Mouse (Mus musculus) hematopoietic multipotent progenitor cell, adult 10-12 weeks (in vitro differentiated cells): ENCODE data around the gene Fcgr3. TPM values are rescaled to one million over a fixed set of nuclear protein-coding genes. Genes with fewer than 3 reads are reported as not detected.

ENCODE experiments used
- polyA plus RNA-seq: library from polyadenylated mRNA; stranded (reverse); fragments of >175 nt; gene quantifications from 2 replicates; pipeline ENCODE4 v1.2.3, GENCODE M21; 2012; ENCODE audit warnings: low replicate concordance

The Fcgr3 gene
- polyA plus RNA-seq: 7.1 and 11.2 TPM in 2 replicates

DNA sequence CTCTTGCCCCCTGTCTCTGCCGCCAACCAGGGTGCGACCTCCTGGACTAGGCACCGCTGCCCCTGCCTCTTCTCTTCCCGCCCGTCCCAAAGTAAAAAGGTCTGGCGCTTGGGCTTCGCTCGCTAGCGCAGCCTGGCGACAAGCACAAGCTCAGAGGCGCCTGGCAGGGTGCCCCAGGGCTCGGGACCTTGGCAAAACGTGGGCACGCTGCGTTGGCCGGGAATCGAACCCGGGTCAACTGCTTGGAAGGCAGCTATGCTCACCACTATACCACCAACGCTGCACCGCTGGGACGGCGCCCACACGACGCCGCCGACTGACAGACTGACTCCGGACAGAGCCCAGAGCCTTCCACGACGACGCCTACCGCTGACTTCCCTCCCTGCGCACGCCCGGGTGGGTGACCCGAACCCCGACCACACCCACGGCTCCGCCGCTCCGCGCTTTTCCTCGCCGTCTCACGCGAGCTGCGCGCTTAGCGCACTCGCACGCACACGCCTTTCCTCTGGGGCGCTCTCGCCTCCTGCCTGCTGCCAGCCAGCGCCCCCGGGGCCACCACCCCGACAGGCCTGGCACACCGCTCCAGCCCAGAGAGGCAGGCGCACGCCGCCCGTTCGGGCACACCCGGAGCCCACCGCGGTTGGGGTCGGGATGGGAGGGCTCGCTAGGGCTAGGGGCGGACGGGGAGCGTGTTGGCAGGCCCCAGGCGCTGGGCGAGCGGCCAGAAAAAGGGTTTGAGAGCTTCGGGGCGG lies at the start of gene Fcgr3:
Gene Fcgr3, minus strand, starts transcription at position 445 of the 752 bp plus-strand sequence.

GRCm38 (mm10) chr1:171113873-171114299 lies 49.2 kb upstream of the Fcgr3 start, which contains the start of gene Cfap126:
Gene Cfap126, plus strand, starts transcription at chr1:171113918.

GRCm38 (mm10) chr1:171018737-171019136 lies 46.0 kb downstream of the Fcgr3 start, which contains the start of gene Fcgr4:
Gene Fcgr4, plus strand, starts transcription at chr1:171018920.

Other genes with a start within 250 kb of the Fcgr3 start
- gene Atf6, start 197.2 kb downstream of the Fcgr3 start, polyA plus RNA-seq: 3.4 and 3.9 TPM in 2 replicates
- gene Gm26620, start 179.9 kb downstream of the Fcgr3 start, polyA plus RNA-seq: 0.97 and 1.8 TPM in 2 replicates
- 9.9 and 10.7 TPM in 2 replicates for gene Dusp12, start 179.4 kb downstream of the Fcgr3 start, polyA plus RNA-seq
- gene Fcrlb, start 152.0 kb downstream of the Fcgr3 start, polyA plus RNA-seq: 1.8 and 4.3 TPM in 2 replicates
- gene Fcrla, start 137.4 kb downstream of the Fcgr3 start, polyA plus RNA-seq: 51.1 and 98.7 TPM in 2 replicates
- 14.9 and 45.1 TPM in 2 replicates for gene Fcgr2b, start 88.4 kb downstream of the Fcgr3 start, polyA plus RNA-seq
- gene Fcgr4, start 46.0 kb downstream of the Fcgr3 start, polyA plus RNA-seq: 3.3 and 3.6 TPM in 2 replicates
- 1.2 and 1.6 TPM in 2 replicates for gene Cfap126, start 49.0 kb upstream of the Fcgr3 start, polyA plus RNA-seq
- gene Sdhc, start 85.7 kb upstream of the Fcgr3 start, polyA plus RNA-seq: 5.3 and 72.1 TPM in 2 replicates
- gene Mpz, start 85.8 kb upstream of the Fcgr3 start, polyA plus RNA-seq: not detected in 2 replicates
- gene Pcp4l1, start 131.3 kb upstream of the Fcgr3 start, polyA plus RNA-seq: 0.66 and 1.8 TPM in 2 replicates
- not detected in 2 replicates for gene Nr1i3, start 149.0 kb upstream of the Fcgr3 start, polyA plus RNA-seq
- gene Tomm40l, start 157.6 kb upstream of the Fcgr3 start, polyA plus RNA-seq: 18.3 and 19.3 TPM in 2 replicates
- gene Apoa2, start 160.1 kb upstream of the Fcgr3 start, polyA plus RNA-seq: not detected in 2 replicates
- 33.6 and 46.3 TPM in 2 replicates for gene Fcer1g, start 169.4 kb upstream of the Fcgr3 start, polyA plus RNA-seq
- 0.04 and 0.17 TPM in 2 replicates for gene Adamts4, start 185.5 kb upstream of the Fcgr3 start, polyA plus RNA-seq
- gene Ndufs2, start 186.5 kb upstream of the Fcgr3 start, polyA plus RNA-seq: 29.8 and 80.2 TPM in 2 replicates
- 63.2 and 69.5 TPM in 2 replicates for gene B4galt3, start 205.4 kb upstream of the Fcgr3 start, polyA plus RNA-seq
- gene Ppox, start 216.3 kb upstream of the Fcgr3 start, polyA plus RNA-seq: 29.7 and 70.3 TPM in 2 replicates
- 77.2 and 163 TPM in 2 replicates for gene Usp21, start 223.1 kb upstream of the Fcgr3 start, polyA plus RNA-seq
- gene Ufc1, start 230.1 kb upstream of the Fcgr3 start, polyA plus RNA-seq: 17.7 and 40.2 TPM in 2 replicates